Mouse (Mus musculus): ENCODE measurements around the gene Tmem262.

DNA sequence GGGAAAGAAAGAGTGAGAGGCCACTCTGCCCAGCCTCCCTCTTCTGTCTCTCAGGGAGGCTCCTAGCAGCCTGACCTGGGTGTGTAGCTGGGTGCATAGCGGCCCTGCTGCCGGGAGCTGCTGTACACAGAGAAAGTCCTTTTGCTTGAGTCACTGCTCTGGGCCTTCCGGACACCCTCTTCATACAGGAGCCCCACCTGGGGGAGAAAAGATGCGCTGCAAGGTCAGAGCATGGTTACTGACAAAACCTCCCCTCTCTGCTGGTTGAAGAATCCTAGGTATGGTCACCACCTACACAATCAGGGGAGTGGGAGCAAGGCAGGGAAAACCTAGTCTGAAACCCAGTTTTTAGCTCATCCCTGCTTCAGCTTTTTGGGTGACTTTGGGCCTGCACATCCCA is 10.9 kb upstream of the Tmem262 start:
- no peak for TF ChIP-seq POLR2A (IDR thresholded peaks at IDR 0.05; ENCODE audit: control insufficient read depth, low read depth, low read length)
- no peak for TF ChIP-seq CTCF (IDR thresholded peaks at IDR 0.05; ENCODE audit: control insufficient read depth, insufficient read depth, insufficient replicate concordance, low read depth, low read length)

All from testis, adult 2 months (tissue).